Mouse (Mus musculus) gonadal fat pad, adult 2 months (tissue): Measurements from ENCODE around the gene Rhof. TPM values are rescaled to one million over a fixed set of nuclear protein-coding genes. Genes with fewer than 3 reads are reported as not detected.

ENCODE experiments used
- DNase-seq: peaks from one replicate; pipeline ENCODE4 v3.0.0-alpha.2; 2012; ENCODE audit warnings: low read depth
- polyA plus RNA-seq: library from polyadenylated mRNA; depleted of rRNA; stranded (reverse); fragments of >200 nt; gene quantifications from 2 replicates; pipeline ENCODE4 v1.2.3, GENCODE M21; 2012

Rhof gene
- polyA plus RNA-seq, 1 experiment: 2.7 TPM

DNA sequence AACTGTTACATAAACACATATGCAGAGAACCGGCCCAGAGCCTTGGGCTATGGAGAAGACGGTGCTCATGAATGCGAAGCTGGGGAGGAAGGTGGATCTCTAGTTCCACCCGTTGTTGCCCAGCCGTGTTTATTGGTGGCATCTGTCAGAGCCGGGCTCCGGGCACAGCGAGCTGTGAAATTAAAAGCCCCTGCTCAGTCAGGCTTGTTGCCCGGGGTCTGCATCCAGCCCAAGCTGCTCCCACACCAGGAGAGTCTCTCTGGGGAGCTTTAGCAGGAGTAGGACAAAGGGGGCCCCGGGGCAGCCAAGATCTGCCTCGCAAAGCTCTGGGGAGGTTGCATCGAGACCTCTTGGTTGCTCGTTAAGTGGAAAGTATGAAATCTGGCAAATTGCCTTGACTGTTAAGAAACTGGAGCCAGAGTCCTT is 22.2 kb downstream of the Rhof start:
- no peak for DNase-seq

DNA sequence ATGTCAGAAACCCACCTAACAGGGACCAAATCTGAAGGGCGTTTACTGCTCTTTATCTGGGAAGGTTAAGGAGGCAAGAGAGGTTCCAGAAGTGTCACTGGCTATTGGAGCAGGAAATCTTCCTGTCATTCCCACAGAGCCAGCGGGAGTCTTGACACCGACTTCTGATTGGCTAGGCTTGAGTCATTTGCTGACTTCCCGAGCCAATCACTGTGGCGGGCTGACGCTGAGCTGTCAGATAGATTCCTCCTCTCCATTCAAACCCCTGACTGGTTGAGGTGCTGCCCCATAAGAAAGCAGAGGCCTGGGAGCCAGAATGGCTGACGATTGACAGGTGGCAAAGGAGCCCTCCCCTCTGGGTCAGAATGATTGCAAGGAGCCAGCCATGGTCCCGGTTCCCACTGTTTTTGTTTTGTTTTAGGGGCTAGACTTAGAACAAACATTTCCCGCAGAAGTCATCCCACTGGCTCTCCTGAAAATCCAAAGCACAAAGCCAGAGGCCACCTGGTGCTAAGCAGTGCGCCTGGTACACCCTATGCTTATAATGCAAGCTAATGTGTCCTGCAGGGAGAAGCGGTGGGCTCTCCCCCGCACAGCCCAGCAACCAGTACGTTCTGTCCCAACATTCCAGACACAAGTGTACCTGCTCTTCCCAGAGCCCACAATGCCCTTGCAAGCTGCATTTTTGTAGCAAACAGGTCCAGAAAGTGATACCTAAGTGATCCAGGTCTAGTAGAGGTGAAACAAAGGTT is 22.9 kb downstream of the Rhof start:
- no peak for DNase-seq

DNA sequence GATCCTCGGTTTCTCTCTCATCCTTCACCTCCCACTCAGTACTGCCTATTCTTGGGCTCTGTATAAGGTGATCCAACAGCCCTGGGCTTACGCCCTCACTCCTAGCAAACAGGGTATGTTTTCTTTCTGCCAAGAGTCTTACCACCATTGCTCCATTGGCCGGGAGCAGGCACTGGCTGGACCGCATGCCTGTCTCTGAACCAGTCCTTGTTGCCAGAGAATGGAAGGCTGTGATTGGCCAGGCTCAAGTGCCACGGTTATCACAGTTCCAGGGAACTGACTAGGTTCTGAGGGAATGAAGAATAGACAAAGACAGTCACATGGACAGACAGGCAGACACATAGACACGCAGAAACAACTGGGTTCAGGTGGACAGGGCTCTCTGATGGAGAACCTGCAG is 27.7 kb downstream of the Rhof start:
- no peak for DNase-seq

DNA sequence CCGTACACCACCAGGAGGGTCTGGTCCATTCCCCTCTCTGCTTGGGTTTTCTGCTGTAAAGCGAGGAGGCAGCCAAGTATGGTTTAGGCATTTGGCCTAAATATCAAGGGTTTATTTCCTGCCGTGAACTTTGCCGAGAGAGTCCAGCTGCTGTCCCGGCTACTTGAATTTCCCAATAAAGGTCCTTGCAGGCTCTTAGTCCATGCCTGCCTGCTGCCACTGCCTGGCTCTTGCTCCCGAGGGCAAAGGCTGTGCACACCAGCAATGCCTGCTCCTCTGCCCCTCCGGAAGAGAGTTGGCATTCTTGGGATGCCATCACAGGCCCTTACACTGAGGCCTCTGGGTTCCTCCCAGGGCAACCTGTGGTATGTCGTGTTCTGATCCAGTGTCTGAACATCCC is 28.9 kb downstream of the Rhof start:
- no peak for DNase-seq

DNA sequence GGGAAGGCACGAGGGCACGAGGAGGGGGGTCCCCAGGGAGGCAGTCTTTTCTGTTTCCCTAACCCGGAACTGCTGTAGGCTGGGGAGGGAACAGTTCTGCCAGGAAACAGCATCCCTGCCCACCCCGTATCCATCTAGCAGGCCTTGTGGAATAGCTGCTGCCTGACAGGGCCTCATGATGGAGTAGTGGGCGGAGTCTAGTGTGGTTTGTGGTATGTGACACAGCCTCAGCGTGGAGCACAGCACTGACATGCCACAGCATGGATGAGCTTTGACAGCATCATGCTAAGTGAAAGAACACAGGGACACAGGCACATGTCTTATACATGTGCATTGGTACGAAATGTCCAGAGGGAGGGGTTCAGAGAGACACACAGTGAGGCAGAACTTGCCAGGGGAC is 30.1 kb downstream of the Rhof start:
- no peak for DNase-seq

DNA sequence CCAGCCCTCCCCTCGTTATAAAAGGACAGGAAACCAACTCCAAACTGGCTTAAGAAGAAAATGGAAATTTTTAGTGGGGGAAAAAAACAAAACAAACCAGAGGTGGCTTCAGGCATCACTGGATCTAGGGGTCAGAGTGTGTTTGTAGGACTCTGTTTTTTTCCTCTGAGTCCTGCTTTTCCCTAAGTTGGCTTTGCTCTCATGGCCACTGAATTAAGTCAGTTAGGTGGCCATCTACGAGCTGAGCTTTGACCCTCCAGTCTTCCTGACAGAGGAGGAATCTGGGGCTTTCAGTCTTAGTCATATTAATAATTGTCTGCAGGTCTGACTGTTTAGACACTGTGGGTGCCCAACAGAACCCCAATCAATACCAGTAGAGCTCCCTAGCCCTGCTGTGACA is 34.0 kb downstream of the Rhof start:
- DNase-seq: no peak

DNA sequence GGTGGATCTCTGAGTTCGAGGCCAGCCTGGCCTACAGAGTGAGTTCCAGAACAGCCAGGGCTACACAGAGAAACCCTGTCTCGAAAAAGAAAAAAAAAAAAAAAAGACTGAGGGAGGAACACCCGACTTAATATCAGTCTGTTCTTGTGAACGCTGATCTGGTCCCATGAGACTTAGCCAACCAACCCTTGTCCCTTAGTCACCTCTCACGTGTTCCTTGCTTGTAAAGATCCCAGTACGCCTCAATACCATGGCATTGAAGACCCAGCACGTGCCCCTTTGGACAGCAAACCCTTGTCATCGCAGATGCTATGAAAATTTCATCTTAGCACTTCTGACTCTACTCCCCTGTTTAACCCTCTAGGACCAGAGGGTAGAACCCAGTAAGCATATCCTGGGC is 36.2 kb downstream of the Rhof start:
- no peak for DNase-seq

DNA sequence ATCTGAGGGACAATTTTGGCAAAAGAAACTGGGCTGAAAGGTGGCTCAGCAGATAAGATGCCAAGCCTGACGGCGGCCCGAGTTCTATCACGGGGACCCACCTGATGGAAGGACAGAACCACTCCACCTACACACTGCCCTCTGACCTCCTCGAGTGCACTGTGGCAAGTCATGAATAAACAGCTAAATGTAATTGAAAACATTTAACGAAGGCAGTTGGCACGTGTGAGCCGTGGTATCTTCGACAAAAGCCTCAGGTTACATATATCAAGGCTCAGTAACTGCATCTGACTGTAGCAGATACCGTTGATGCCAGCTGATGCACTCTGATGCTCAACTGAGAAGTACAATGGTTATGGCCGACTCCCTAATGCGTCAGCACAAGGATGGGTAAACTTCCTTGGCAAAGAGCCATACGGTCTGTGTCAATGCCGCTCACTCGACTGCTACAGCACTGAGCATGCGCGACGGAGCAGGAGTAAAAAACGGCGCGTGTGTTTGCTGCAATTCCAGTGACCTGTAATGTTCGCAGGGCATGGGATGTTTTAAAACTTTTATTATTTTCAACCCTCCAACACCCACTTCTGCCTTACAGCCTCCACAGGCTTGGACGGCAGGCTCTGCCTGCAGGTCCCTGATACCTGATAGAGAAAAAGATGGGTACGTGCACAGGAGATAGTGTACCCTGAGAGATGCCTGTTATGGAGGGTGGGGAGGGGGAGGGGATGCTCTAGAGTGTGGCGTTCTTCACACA is 38.1 kb downstream of the Rhof start:
- no peak for DNase-seq

DNA sequence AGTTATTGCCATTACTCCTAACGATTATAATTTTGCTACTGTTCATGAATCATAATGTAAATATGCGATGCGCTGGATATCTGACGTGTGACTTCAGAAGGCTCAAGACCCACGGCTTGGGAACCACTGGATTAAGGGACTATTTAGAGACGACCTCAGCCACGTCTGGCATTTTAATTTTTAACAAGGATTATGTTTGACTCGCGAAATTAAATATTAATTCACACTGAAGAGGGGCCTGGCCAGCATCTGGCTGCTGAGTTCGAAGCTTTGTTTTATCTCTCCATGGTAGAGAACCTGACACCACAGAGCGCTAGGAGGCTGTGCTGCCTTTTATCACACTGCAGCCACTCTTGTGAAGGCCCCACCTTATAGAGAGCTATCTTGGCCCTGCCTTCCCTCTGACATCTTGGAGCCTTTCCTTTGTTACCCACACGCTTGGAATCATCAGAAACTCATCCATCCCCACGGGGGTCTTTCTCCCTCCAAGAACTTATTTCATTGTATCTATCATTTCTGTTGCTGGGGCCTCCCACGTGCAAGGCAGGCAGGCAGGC is 39.3 kb downstream of the Rhof start:
- DNase-seq: no peak

DNA sequence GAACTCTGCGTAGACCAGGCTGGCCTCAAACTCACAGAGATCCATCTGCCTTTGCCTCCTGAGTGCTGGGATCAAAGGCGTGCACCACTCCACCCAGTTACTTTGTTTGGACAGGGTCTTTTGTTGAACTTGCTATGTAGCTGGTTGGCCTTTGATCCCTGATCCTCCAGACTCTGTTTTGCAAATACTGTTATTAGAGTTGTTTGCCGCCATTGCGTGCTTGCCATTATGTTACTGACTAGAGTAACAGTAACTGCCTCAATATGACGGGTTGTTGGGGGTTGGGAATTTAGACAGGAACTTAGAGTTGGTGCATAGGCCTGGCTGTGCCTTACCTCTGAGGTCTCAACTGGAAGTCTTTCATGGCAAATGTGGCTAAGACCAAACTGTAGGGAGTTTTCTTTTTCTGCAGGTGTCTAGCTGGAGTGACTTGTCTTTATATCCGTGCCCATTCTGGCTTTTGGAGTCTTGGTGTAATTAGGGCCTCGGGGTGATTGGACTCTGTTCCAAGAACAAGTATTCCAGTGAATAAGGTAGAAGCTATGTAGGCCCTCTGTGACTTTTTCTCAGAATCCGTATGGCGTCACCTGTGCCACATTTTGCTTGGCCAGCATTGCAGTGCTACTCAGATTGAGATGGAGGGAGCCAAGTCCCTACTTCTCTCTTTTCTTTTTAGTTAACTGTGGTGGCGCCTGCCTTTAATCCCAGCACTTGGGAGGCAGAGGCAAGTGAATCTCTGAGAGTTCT is 41.8 kb downstream of the Rhof start:
- DNase-seq: no peak

DNA sequence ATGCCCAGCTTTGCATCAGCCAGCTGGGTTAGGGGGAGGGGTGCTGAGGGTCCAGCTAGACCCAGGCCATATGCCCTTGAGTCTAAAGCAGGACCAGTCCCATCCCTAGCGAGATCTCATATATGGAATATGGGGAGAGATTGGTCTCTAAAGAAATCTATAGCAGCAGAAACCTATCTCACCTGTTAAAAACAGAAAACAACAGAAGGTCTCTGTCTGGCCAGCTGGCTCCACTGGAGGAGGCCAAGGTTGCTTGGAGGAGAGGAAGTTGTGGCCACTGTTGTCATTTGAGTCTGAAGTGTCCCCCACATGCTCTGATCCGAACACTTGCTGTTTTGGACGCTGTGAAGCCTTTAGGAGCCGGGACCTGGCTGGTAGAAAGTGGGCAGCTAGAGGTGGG is 43.7 kb downstream of the Rhof start:
- no peak for DNase-seq

DNA sequence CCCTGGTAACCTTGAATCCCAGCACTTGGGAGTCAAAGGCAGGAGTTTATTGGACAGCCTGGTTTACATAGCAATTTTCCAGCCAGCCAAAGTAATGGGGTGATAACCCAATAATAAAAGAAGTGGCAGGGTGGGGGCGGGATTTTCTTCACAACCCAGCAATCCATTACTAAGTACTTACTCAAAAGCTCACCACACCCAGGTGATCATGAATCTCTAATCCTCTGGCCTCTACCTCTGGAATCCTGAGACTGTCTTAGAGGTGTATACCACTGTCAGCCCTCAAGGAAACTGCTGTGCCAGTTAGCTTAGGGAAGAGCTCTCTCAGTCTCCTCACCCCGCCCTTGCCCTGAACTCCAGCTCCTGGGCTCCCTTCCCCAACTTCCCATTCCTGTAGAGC is 46.0 kb downstream of the Rhof start:
- no peak for DNase-seq

DNA sequence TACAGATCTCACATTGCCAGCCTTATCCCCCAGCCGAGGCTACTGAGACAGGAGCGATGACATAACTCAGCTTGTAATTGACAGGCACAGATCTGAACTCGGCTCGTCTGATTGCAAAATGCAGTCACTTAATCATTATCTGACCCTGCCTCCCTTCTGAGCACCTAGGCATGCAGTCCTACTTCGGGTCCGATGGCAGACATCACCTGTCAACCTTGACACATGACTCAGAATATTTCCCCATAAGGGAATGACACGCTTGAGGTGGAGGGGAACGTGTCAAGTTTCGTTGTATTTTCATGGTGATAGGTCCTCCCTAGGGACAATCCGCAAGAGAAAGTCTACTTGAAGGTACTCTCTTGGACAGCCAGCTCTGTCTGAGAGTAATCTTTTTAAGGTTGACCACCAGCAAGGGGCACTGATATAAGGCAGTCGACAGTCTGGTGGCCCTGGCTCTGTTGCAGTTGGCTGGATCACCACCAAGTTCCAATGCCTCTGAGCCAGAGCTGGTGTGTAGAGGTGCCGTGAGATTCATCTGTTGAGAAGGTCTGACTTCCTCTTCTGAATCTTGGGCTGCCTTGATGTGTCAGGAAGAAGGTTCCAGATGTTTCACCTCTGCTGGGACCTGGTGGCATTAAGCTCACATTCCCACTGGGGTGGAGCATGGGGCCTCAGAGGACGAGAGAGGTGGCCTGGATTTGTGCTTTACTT is 49.0 kb downstream of the Rhof start:
- DNase-seq: no peak

DNA sequence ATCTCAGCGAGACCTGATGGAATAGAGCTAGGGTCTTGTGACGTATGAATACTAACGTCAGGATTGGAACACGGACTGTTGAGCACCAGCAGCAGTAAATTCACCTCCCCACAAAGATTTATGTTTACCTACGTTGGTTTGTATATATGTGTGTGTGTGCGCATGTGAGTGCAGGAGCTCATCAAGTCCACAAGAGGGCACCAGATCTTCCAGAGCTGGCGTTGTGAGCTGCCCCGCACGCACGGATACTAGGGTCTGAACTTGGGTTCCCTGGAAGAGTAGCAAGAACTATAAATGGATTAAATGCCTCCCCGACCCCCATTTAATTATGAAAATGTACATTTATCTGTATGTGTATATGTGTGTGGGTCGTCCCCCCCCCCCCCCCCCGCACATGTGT is 52.0 kb downstream of the Rhof start:
- no peak for DNase-seq

DNA sequence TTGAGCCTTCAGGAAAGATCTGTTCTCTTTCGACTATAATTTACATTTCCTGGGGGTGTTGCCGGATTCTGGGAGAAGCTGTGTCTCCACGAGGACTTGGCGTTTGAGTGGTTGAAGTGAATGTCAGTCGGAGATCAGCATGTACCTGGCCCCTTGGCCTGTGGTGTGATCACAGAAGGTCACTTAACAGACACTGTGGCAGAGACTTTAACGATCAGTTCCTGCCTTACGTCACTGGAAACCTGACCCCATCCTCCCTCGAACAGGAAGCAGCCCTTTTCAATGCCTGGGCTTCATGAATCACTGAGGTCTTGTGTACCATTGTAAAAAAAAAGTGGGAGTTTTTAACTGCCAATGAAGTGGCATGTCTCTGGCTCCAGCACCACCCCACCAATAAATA is 52.5 kb downstream of the Rhof start:
- no peak for DNase-seq

DNA sequence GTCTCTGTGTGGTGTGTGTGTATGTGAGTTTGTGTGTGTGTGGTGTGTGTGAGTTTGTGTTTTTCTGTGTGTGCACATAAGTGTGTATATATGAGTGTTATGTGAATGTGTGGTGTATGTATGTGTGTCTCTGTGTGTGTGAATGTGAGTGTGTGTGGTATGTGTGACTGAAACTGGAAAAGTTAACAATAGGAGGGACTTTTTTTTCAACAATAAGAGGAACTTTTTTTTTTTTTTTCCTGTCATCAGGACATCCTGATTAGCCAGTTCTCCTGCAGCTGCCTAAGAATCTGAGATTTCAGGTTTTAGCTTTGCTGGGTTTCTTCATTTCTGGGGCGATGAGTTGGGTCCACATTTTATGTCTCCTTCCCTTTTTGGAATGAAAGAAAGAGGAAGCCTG is 52.9 kb downstream of the Rhof start:
- no peak for DNase-seq

DNA sequence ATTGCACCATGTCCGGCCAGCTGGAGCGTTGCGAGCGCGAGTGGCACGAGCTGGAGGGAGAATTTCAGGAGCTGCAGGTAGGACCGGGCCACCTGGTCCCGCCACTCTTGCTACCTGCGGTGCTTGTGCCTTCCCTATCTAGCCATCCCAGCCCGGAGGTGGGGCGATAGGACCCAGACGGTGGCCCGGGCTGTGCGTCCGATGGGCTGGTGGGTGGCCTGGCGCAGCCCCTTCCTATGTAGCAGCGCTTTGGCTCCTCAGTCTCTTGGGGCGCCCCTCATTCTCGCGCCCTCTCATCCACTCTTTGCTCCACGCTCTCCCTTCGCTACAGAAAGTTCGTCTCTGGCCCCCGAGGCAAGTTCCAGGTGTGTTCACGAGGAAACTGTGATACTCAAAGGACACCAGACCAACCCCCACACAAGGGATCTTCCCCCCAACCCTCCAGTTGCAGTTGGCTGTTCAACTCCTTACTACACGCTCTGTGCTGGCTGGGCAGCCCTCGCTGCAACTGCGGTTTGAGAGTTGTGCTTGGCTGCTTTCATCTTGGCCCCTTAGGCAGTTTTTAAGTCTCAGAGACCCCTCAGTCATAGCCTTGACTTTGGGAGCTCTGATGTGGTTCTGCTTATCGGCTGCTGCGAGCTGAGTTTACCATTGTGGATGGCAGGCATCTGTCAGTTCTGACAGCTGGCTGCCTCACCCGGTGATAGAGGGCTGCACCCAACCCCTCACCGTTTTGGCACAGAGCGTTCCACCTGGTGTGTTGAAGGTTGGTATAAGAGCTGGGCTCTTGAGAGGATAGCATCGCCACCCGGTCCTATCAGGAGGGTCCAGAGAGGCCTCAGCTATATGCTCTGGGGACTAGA is 55.8 kb downstream of the Rhof start:
- DNase-seq: no peak

DNA sequence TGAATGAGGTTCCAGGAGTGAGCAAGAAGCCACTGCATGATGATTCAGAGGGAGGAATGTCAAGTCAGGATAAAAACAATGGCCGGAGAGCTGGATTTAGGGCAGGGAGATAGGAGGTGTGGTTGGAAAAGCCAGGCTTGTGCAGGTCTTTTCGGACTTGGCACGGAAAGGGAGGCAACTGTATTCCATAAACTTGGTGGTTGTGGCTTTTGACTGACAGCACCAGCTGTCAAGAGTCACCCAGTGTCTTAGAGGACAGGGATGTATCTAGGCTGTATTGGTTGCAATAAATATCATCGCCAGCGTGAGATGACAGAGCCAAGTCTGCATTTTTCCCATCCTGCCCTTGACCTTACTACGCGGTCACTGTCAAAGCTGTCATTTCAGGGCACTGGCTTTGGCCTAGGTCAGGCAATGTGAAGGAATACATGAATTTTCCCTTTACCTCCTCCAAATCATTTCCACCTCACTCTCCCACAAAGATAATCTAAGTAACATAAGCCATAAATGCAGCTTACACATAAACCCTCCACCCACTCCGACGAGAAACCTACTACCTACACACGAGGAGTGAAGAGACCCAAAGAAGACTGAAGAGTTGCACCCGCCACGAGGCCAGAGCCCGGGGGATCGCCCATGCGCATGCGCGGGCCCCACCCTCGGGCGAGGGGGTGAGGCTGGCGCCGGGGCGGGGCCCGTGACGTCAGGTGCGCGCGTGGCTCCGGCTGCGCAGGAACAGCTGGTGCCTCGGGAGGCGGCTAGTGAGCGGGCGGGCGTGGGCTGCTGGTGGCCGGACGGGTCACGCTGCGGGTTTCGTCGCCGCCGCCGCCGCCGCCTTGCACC is 56.7 kb downstream of the Rhof start:
- no peak for DNase-seq

DNA sequence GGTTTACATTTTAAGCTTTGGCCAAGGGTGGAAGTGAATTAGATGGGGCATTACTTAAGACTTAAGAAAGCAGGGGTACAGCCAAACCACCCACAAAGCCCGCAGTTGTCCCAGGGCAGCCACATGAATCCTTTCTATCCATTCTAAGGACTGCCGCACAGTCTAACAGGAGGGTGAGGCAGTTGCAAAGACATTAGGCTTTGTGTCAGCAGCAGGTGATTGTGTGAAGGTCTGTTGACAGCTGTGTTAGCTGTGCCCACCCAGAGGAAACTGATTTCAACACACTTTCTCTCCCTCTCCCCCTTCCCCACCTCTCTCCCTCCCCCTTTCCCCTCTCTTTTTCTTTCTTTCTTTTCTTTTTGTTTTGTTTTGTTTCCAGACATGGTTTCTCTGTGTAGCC is 63.8 kb downstream of the Rhof start:
- no peak for DNase-seq

DNA sequence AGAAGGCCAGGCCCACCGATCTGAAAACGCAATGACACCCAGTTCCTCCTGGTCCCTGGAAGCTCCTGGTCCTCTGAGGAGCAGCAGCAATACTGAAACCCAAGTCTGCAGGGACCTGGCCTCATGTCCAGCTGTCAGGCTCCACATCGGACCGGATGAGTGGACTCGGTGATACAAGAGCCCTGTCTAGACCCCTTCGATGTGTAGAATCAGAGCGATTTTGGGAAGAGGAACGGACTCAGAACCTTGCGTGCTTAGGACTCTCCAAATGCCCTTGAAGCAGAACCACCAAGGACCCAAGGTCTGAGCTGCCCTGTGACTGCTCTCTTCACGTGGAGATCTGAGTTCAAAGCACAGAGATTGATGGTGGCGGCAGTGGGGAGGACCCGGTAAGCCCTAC is 64.4 kb downstream of the Rhof start, which contains the start of gene Tmem120b:
TSS of gene Tmem120b (plus strand) at position 301 of the 400 bp plus-strand sequence.
- DNase-seq: no peak
